Mouse (Mus musculus) brain, embryonic 14.5 days (tissue): ENCODE measurements at regions not wholly inside any gene's neighbourhood (a gene's known extent, or its start where the extent isn't known, plus 50 kb on each side); places are given as distances from the start of the nearest gene placed in this dataset.

Source experiments
- CTCF ChIP-seq: fragments of 200-500 bp; IDR thresholded peaks from 2 replicates; pipeline ENCODE4 v1.5.1; 2012; ENCODE audit warnings: inconsistent platforms, mild to moderate bottlenecking, moderate library complexity, borderline replicate concordance; ENCODE audit not compliant: insufficient read depth, insufficient read length; ENCODE audit errors: extremely low read depth
- POLR2A ChIP-seq: fragments of 200-500 bp; IDR thresholded peaks from 2 replicates; pipeline ENCODE4 v1.6.1; 2012; ENCODE audit warnings: mild to moderate bottlenecking, inconsistent platforms, borderline replicate concordance; ENCODE audit not compliant: poor library complexity, insufficient read depth, insufficient read length, severe bottlenecking; ENCODE audit errors: extremely low read depth

DNA sequence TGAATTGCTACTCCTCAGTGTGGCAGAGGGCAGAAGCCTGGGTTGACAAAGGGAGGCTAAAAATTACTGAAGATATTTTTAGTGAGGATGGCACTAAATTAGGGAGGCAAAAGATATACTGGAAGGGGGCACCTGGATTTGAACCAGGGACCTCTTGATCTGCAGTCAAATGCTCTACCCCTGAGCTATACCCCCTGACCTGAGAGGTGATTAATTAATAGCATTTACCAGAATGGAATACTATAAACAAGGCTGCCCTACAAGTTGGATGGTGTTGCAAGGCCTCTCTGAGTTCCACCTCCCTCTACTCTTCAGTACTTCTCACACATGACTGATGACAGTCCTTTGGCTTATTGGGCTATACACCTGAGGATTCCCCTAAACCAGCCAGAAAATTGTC is 136.6 kb upstream of the Zfp746 start:
- TF ChIP-seq CTCF = no peak
- no peak for TF ChIP-seq POLR2A
